ENCODE assay signal across 17 mouse cellular contexts in genomic region chr6:137425500-137426432, GRCm38 (mm10).
DNase-seq lines count a peak whose midpoint lies in the region; ATAC-seq lines count a peak whose summit lies in the region.
"Had no signal": no experiment of that assay in that cellular context is flagged by ENCODE, and none has a peak within 500 bp of the region (broad histone marks: within the 10 kb centered on the region; RNA-seq: fewer than 3 reads in every experiment).

No protein-coding gene starts in this region.

- peak overlapping the region; percentile 12; the same call in 1 of the 2 replicates for H3K4me2 ChIP-seq in heart, embryonic 15.5 days
- H3K4me2 ChIP-seq in intestine, embryonic 16.5 days (ENCODE audit: low read depth, low read length): no peak overlapping the region
- H3K4me2 ChIP-seq in stomach, embryonic 15.5 days: no peak overlapping the region
- H3K4me2 ChIP-seq: embryonic facial prominence, embryonic 13.5 days had no signal

- no peaks in the 10 kb centered on the region for H3K9me3 ChIP-seq in heart, embryonic 15.5 days (replicated peaks)
- no peaks in the 10 kb centered on the region for H3K9me3 ChIP-seq in intestine, embryonic 16.5 days (ENCODE audit: control insufficient read depth, low read length)
- H3K9me3 ChIP-seq in stomach, embryonic 15.5 days: no peaks in the 10 kb centered on the region
- H3K9me3 ChIP-seq: embryonic facial prominence, embryonic 13.5 days had no signal

- H3K4me1 ChIP-seq in heart, embryonic 15.5 days (replicated peaks): peaks cover 3% of the 10 kb centered on the region; the same call in 1 of the 2 replicates
- H3K4me1 ChIP-seq in intestine, embryonic 16.5 days (ENCODE audit: control insufficient read depth, insufficient read depth, low read length): no peaks in the 10 kb centered on the region
- no peaks in the 10 kb centered on the region for H3K4me1 ChIP-seq in stomach, embryonic 15.5 days
- H3K4me1 ChIP-seq: embryonic facial prominence, embryonic 13.5 days had no signal

- no peak overlapping the region for H3K4me3 ChIP-seq in heart, embryonic 15.5 days
- H3K4me3 ChIP-seq in intestine, embryonic 16.5 days (ENCODE audit: low read length): no peak overlapping the region
- no peak overlapping the region for H3K4me3 ChIP-seq in stomach, embryonic 15.5 days (replicated peaks)
- H3K4me3 ChIP-seq: embryonic facial prominence, embryonic 13.5 days had no signal

- H3K27me3 ChIP-seq in heart, embryonic 15.5 days: no peaks in the 10 kb centered on the region
- H3K27me3 ChIP-seq in intestine, embryonic 16.5 days (replicated peaks; ENCODE audit: control insufficient read depth, insufficient read depth, low read length): no peaks in the 10 kb centered on the region
- no peaks in the 10 kb centered on the region for H3K27me3 ChIP-seq in stomach, embryonic 15.5 days (replicated peaks)
- H3K27me3 ChIP-seq: embryonic facial prominence, embryonic 13.5 days had no signal

- DNase-seq in heart, adult 11 months: no peak
- DNase-seq in kidney, postnatal 4 days: peak; percentile 27 to 35
- DNase-seq in kidney, adult 9 months: no peak
- DNase-seq in cerebellum, adult 8-10 months: no peak
- DNase-seq: adrenal gland, adult 2 months; cerebellum, adult 9-11 months; gastrocnemius, postnatal 25 days; liver; lung, postnatal 36 days; retina, postnatal 1 day; thymus, postnatal 25 days had no signal

- no peaks in the 10 kb centered on the region for H3K36me3 ChIP-seq in heart, embryonic 15.5 days
- no peaks in the 10 kb centered on the region for H3K36me3 ChIP-seq in intestine, embryonic 16.5 days (ENCODE audit: control insufficient read depth, insufficient read depth, low read length)
- H3K36me3 ChIP-seq in stomach, embryonic 15.5 days: no peaks in the 10 kb centered on the region
- H3K36me3 ChIP-seq: embryonic facial prominence, embryonic 13.5 days had no signal

- 0 out of 2 replicates have a peak, but pooled peaks have one; percentile 35 for ATAC-seq in heart, embryonic 15.5 days (replicated peaks; ENCODE audit: insufficient number of reproducible peaks, insufficient read depth, low FRiP score, low read depth)
- ATAC-seq in intestine, embryonic 16.5 days: peak; percentile 86
- peak; percentile 43; the same call in 1 of the 2 replicates for ATAC-seq in stomach, embryonic 15.5 days (ENCODE audit: insufficient read depth, low FRiP score, low read depth)
- ATAC-seq: forebrain, embryonic 16.5 days; midbrain, embryonic 16.5 days had no signal

- H3K27ac ChIP-seq in heart, embryonic 15.5 days: no peak overlapping the region
- H3K27ac ChIP-seq in intestine, embryonic 16.5 days (ENCODE audit: low read length): no peak overlapping the region
- H3K27ac ChIP-seq in stomach, embryonic 15.5 days: no peak overlapping the region
- H3K27ac ChIP-seq: embryonic facial prominence, embryonic 13.5 days had no signal

- WGBS in heart, embryonic 15.5 days: 36% methylated on average over 14 of the region's 14 CpGs
- WGBS in intestine, embryonic 16.5 days: 57% methylated on average over 14 of the region's 14 CpGs
- WGBS in stomach, embryonic 15.5 days: 56% methylated on average over 14 of the region's 14 CpGs

- H3K9ac ChIP-seq in heart, embryonic 15.5 days: no peak overlapping the region
- no peak overlapping the region for H3K9ac ChIP-seq in intestine, embryonic 16.5 days (ENCODE audit: low read depth, low read length)
- H3K9ac ChIP-seq in stomach, embryonic 15.5 days: no peak overlapping the region
- H3K9ac ChIP-seq: embryonic facial prominence, embryonic 13.5 days had no signal

Comparison
In these comparisons a context has a peak if more than half of its experiments do, and no peak if none do; other contexts are left out.
1. DNase-seq: peak in kidney, postnatal 4 days (2 of 2); none in heart, adult 11 months (single experiment), kidney, adult 9 months (single experiment) and cerebellum, adult 8-10 months (single experiment).
2. ATAC-seq: peak in every context shown above with its lines; median percentile 86 in intestine, embryonic 16.5 days; 43 in stomach, embryonic 15.5 days; 35 in heart, embryonic 15.5 days.